Mouse (Mus musculus): ENCODE results near the gene Slc35b1.

DNA sequence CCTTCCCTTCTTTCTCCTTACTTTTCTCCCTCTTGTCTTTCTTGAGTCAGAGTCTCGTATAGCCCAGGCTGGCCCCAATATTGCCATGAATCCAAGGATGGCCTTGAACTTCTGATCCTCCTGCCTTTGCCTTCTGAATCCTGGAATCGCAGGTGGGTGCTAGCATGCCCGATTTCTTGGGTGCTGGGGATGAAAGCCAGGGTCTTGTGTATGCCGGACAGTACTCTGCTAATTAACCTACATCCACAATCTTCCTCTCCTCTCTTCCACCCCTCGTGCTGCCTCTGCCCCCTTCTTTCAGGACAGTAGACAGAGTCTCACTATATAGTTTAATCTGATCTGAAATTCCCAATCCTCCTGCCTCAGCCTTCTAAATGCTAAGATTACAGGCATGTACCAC is 17.1 kb downstream of the Slc35b1 start:
- TF ChIP-seq POLR2A (IDR thresholded peaks at IDR 0.05; ENCODE audit: borderline replicate concordance, low read depth, low read length): no peak
- TF ChIP-seq CTCF (IDR thresholded peaks at IDR 0.05; ENCODE audit: low read depth, low read length): no peak
